Mouse (Mus musculus) midbrain, embryonic 14.5 days (tissue): ENCODE results near the gene Bbs9. TPM values are rescaled to one million over a fixed set of nuclear protein-coding genes. Genes with fewer than 3 reads are reported as not detected.

ENCODE experiments used
- ATAC-seq: fragments of 200-750 bp; cut with Nextera tagmentation; 2 replicates; pipeline ENCODE4 v1.8.0; 2017; ENCODE audit warnings: moderate number of reproducible peaks, moderate library complexity; ENCODE audit not compliant: low FRiP score, low TSS enrichment
- DNase-seq: peaks from one replicate; pipeline ENCODE4 v3.0.0-alpha.2; 2015
- H3K27ac ChIP-seq: fragments of 300-500 bp; sonication (generic); replicated peaks from 2 replicates; pipeline ENCODE4 v1.5.1; 2014; ENCODE audit warnings: mild to moderate bottlenecking, low read depth, low read length, moderate library complexity
- H3K27me3 ChIP-seq: fragments of 300-500 bp; sonication (generic); 2 replicates; pipeline ENCODE4 v1.6.1; 2014; ENCODE audit warnings: low read length, control low read depth, mixed read lengths; ENCODE audit not compliant: control insufficient read depth, insufficient read depth
- H3K36me3 ChIP-seq: fragments of 300-500 bp; sonication (generic); 2 replicates; pipeline ENCODE4 v1.6.1; 2014; ENCODE audit warnings: low read length, control low read depth; ENCODE audit not compliant: control insufficient read depth, insufficient read depth
- H3K4me1 ChIP-seq: fragments of 300-500 bp; sonication (generic); 2 replicates; pipeline ENCODE4 v1.6.1; 2014; ENCODE audit warnings: mild to moderate bottlenecking, antibody characterized with exemption, low read length, control low read depth; ENCODE audit not compliant: control insufficient read depth, insufficient read depth
- H3K4me2 ChIP-seq: fragments of 300-500 bp; sonication (generic); 2 replicates; pipeline ENCODE4 v1.6.1; 2014; ENCODE audit warnings: mild to moderate bottlenecking, low read length, moderate library complexity
- H3K4me3 ChIP-seq: fragments of 300-500 bp; sonication (generic); replicated peaks from 2 replicates; pipeline ENCODE4 v1.5.1; 2014; ENCODE audit warnings: low read depth, low read length
- H3K9ac ChIP-seq: fragments of 300-500 bp; sonication (generic); replicated peaks from 2 replicates; pipeline ENCODE4 v1.6.1; 2014; ENCODE audit warnings: mild to moderate bottlenecking, low read length, moderate library complexity
- H3K9me3 ChIP-seq: fragments of 300-500 bp; sonication (generic); 2 replicates; pipeline ENCODE4 v1.6.1; 2016; ENCODE audit warnings: low read length, control low read depth, mixed read lengths; ENCODE audit not compliant: control insufficient read depth
- WGBS: fragments of 180-500 bp; shearing (Covaris S2); extraction: QIAGEN DNeasy Blood & Tissue Kit; methylation state at CpG from one replicate; pipeline ENCODE4 v1.1.7; 2014; 5-methylcytosine and 5-hydroxymethylcytosine counted together
- polyA plus RNA-seq: library from polyadenylated mRNA; unstranded; fragments of >200 nt; fragmentation: Nextera tagmentation; extraction: Ambion mirVana; gene quantifications from 2 replicates; pipeline ENCODE4 v1.2.1, GENCODE M21; 2014

Bbs9 gene
- polyA plus RNA-seq, 1 experiment from 2014 or later = 24.2 TPM

- 66% methylated on average over 1 of the region's 1 CpGs for WGBS
- Histone ChIP-seq H3K4me2 (no peak overlapping the region), H3K27me3 (no peaks in the 10 kb centered on the region), H3K9me3 (no peaks in the 10 kb centered on the region), H3K36me3 (no peaks in the 10 kb centered on the region), H3K4me3 (no peak overlapping the region), H3K27ac (no peak overlapping the region), H3K9ac (no peak overlapping the region), H3K4me1 (peaks cover 7% of the 10 kb centered on the region; the same call in 1 of the 2 replicates)
- ATAC-seq (no peak), DNase-seq (no peak)
These were observed 257.1 kb downstream of the Bbs9 start for GRCm38 (mm10) chr9:22732646-22733045.

DNA sequence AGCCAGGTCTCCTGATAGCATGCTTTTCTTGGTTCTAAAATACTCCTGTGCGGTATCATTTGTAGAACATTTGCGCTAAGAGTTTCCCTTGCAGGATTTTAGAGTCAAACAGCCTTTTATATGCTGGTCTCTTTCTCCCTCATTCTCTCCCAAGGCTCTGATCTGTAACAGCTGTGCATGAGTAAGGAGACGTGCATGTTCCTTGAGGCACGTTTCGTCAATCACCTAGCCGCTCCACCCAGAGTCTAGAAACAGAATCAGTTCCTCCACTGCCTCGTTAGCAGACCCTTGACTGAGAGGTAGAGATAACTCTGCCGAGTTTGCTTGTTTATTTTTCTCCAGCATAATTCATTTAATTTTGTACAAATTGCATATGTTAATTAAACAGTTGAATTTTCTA lies 259.4 kb downstream of the Bbs9 start:
- Histone ChIP-seq H3K4me1 (peaks cover 7% of the 10 kb centered on the region; the same call in 1 of the 2 replicates), H3K9me3 (no peaks in the 10 kb centered on the region), H3K36me3 (no peaks in the 10 kb centered on the region), H3K27ac (no peak overlapping the region), H3K9ac (no peak overlapping the region), H3K27me3 (no peaks in the 10 kb centered on the region), H3K4me3 (no peak overlapping the region), H3K4me2 (no peak overlapping the region)
- DNase-seq = peak; percentile 34
- ATAC-seq = no peak
- WGBS = 59% methylated on average over 8 of the region's 8 CpGs

DNA sequence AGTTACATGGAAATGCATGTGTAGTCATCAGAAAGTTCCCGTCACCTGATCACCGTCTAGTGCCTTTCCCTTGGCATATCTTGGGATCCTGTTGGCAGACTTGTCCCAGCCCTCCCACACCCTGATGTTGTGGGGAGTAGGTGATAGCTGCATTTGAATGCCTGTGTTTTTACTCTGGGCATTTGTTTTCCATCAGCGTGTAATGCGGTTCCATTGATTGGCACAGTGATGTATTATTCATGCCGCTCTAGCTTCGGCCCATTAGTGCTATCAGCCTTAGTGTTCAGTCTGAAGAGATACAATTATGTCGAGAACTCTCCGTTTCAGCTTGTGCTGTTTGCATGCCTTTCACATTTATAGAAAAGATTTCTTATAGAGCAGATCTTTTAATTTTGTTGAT lies 259.9 kb downstream of the Bbs9 start:
- no peaks in the 10 kb centered on the region for H3K36me3 ChIP-seq
- no peaks in the 10 kb centered on the region for H3K9me3 ChIP-seq
- ATAC-seq (peak; percentile 55; the same call in 1 of the 2 replicates), DNase-seq (peak; percentile 62)
- no peak overlapping the region for H3K27ac ChIP-seq
- peak overlapping the region; percentile 11; the same call in 1 of the 2 replicates for H3K4me2 ChIP-seq
- no peak overlapping the region for H3K9ac ChIP-seq
- H3K4me3 ChIP-seq = no peak overlapping the region
- no peaks in the 10 kb centered on the region for H3K27me3 ChIP-seq
- WGBS = 28% methylated on average over 8 of the region's 8 CpGs
- peaks cover 7% of the 10 kb centered on the region; the same call in 1 of the 2 replicates for H3K4me1 ChIP-seq

GRCm38 (mm10) chr9:22737893-22738292 lies 262.4 kb downstream of the Bbs9 start:
- H3K9ac ChIP-seq = no peak overlapping the region
- H3K27ac ChIP-seq = no peak overlapping the region
- no peaks in the 10 kb centered on the region for H3K9me3 ChIP-seq
- WGBS = 89% methylated on average over 6 of the region's 6 CpGs
- peaks cover 7% of the 10 kb centered on the region; the same call in 1 of the 2 replicates for H3K4me1 ChIP-seq
- H3K4me2 ChIP-seq = no peak overlapping the region
- no peak for DNase-seq
- H3K36me3 ChIP-seq = no peaks in the 10 kb centered on the region
- H3K4me3 ChIP-seq = no peak overlapping the region
- no peak for ATAC-seq
- no peaks in the 10 kb centered on the region for H3K27me3 ChIP-seq

DNA sequence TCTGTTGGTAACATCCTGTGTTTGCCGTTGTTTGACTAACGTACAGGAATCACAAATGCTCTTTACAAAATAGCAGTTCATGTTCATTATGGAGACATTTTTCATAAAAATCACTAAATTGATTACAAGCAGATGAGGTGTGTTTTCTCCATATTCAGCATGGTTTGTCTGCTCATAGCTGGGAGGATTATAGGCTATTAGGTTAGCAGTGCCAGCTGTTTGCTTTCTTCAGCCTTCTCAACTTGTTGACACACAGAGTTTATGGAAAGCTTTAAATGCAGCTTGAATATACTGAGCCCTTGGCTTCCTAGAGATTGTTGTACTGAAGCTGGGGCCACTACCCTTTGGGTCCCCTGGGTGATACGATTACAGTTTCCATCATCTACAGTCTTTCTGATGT lies 263.3 kb downstream of the Bbs9 start:
- no peaks in the 10 kb centered on the region for H3K27me3 ChIP-seq
- ATAC-seq = no peak
- no peak for DNase-seq
- H3K4me2 ChIP-seq = no peak overlapping the region
- no peaks in the 10 kb centered on the region for H3K9me3 ChIP-seq
- H3K9ac ChIP-seq = no peak overlapping the region
- no peak overlapping the region for H3K27ac ChIP-seq
- H3K4me3 ChIP-seq = no peak overlapping the region
- H3K36me3 ChIP-seq = no peaks in the 10 kb centered on the region
- peaks cover 7% of the 10 kb centered on the region; the same call in 1 of the 2 replicates for H3K4me1 ChIP-seq
- WGBS = 94% methylated on average over 3 of the region's 3 CpGs

- Histone ChIP-seq H3K36me3 (no peaks in the 10 kb centered on the region), H3K27me3 (no peaks in the 10 kb centered on the region), H3K9me3 (no peaks in the 10 kb centered on the region), H3K9ac (no peak overlapping the region), H3K27ac (no peak overlapping the region), H3K4me3 (no peak overlapping the region), H3K4me2 (no peak overlapping the region), H3K4me1 (no peaks in the 10 kb centered on the region)
- no peak for DNase-seq
- ATAC-seq = no peak
- 96% methylated on average over 1 of the region's 1 CpGs for WGBS
These were observed 266.5 kb downstream of the Bbs9 start for GRCm38 (mm10) chr9:22741967-22742366.

GRCm38 (mm10) chr9:22748617-22749016 lies 273.1 kb downstream of the Bbs9 start:
- no peak for DNase-seq
- H3K9ac ChIP-seq = no peak overlapping the region
- H3K4me2 ChIP-seq = no peak overlapping the region
- no peak for ATAC-seq
- WGBS = 83% methylated on average over 2 of the region's 2 CpGs
- no peak overlapping the region for H3K27ac ChIP-seq
- H3K9me3 ChIP-seq = 0 out of 2 replicates have a peak, but pooled peaks cover 5% of the 10 kb centered on the region
- H3K4me1 ChIP-seq = no peaks in the 10 kb centered on the region
- H3K27me3 ChIP-seq = no peaks in the 10 kb centered on the region
- H3K4me3 ChIP-seq = no peak overlapping the region
- no peaks in the 10 kb centered on the region for H3K36me3 ChIP-seq

DNA sequence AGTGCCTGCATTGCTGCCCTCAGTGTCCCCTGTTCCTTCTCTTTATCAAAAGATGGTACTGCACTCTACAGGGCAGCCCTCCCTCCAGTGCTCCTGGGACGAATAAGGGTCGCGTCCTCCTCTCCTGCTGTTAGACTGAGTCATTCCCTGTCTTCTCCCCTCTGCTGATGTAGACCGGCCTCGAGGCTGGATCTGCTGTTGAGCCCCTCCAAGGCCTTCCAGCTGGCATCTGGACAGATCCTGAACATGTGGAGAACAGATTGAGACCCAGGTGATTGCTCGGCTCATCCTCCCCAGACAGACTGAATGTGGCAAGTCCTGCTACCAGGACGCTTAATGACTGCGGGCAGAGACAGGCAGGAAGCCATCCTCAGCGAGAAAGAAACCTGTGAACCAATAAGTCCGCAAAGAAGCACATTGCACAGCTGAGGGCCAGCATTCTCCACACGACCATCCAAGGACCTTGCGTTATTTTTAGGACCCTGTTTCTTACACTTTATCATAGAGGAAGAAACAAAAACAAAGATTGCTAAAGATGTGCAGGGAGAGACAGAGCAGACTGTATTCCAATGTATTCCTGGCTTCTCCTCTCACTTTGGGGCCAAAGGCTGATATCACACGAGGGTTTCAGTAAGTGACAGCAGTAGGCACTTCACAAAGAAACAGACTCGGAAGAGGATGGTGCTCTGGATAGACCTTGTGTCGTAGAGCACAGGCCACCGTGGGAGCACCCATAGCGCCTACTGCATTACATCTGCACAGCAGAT lies 275.4 kb downstream of the Bbs9 start:
- no peaks in the 10 kb centered on the region for H3K36me3 ChIP-seq
- H3K4me2 ChIP-seq = no peak overlapping the region
- H3K27me3 ChIP-seq = no peaks in the 10 kb centered on the region
- H3K9ac ChIP-seq = no peak overlapping the region
- no peaks in the 10 kb centered on the region for H3K4me1 ChIP-seq
- H3K27ac ChIP-seq = no peak overlapping the region
- 85% methylated on average over 17 of the region's 17 CpGs for WGBS
- no peak overlapping the region for H3K4me3 ChIP-seq
- ATAC-seq (no peak), DNase-seq (no peak)
- H3K9me3 ChIP-seq = 0 out of 2 replicates have a peak, but pooled peaks cover 5% of the 10 kb centered on the region

DNA sequence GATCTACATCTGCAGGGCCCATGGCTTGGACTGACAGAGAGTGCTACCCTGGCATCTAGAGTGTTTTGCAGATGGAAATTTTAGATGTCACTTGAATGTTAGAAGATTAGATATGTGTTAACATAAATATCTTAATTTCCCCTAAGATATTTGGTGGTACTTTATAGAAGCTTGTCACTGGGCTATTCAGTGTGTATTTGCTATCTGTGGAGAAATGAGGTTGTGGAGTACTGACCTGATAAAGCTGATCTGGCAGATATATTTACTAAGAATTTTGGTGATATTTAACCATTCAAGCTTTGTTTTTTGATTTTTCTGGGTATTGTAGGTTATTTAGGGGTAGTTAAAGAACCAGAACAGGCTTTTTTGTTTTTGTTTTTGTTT lies 276.0 kb downstream of the Bbs9 start:
- no peak for DNase-seq
- no peaks in the 10 kb centered on the region for H3K27me3 ChIP-seq
- ATAC-seq = no peak

More for the DNA sequence above, 276.0 kb downstream of the Bbs9 start:
- H3K4me2 ChIP-seq = no peak overlapping the region
- H3K4me1 ChIP-seq = no peaks in the 10 kb centered on the region
- no peak overlapping the region for H3K27ac ChIP-seq
- 0 out of 2 replicates have a peak, but pooled peaks cover 5% of the 10 kb centered on the region for H3K9me3 ChIP-seq
- H3K4me3 ChIP-seq = no peak overlapping the region
- H3K9ac ChIP-seq = no peak overlapping the region
- no peaks in the 10 kb centered on the region for H3K36me3 ChIP-seq
